Mouse (Mus musculus) embryonic fibroblast, embryonic 13.5 days (primary cell): ENCODE measurements around the gene Chn2. TPM values are rescaled to one million over a fixed set of nuclear protein-coding genes. Genes with fewer than 3 reads are reported as not detected.
"Not testable (repeated sequence)": the region's sequence is repeated elsewhere in the genome, so short reads cannot be mapped to it uniquely, and the experiment has no call there.

Experiments used
- H3K27ac ChIP-seq: 2 replicates; pipeline ENCODE4 v1.5.1; 2012; ENCODE audit warnings: low read length, control low read depth, inconsistent platforms; ENCODE audit not compliant: insufficient read depth
- H3K4me1 ChIP-seq: 2 replicates; pipeline ENCODE4 v1.6.1; 2011; ENCODE audit warnings: low read length; ENCODE audit not compliant: control insufficient read depth, insufficient read depth
- H3K4me3 ChIP-seq: 2 replicates; pipeline ENCODE4 v1.5.1; 2011; ENCODE audit warnings: mild to moderate bottlenecking, control low read depth, low read length; ENCODE audit not compliant: insufficient read depth
- CTCF ChIP-seq: IDR thresholded peaks from 2 replicates; pipeline ENCODE4 v1.5.1; 2011; ENCODE audit warnings: mild to moderate bottlenecking, control low read depth, low read length, moderate library complexity, borderline replicate concordance; ENCODE audit not compliant: insufficient read depth
- POLR2A ChIP-seq: IDR thresholded peaks from 2 replicates; pipeline ENCODE4 v1.6.1; 2011; ENCODE audit warnings: low read depth, mild to moderate bottlenecking, control low read depth, low read length, moderate library complexity
- polyA plus RNA-seq: library from polyadenylated mRNA; stranded (reverse); fragments of >200 nt; gene quantifications from 2 replicates; pipeline ENCODE4 v1.2.4, GENCODE M21; 2011; ENCODE audit warnings: low read depth; ENCODE audit not compliant: missing spikeins, insufficient read length

The Chn2 gene
- polyA plus RNA-seq, 1 experiment, result 3.2 TPM

DNA sequence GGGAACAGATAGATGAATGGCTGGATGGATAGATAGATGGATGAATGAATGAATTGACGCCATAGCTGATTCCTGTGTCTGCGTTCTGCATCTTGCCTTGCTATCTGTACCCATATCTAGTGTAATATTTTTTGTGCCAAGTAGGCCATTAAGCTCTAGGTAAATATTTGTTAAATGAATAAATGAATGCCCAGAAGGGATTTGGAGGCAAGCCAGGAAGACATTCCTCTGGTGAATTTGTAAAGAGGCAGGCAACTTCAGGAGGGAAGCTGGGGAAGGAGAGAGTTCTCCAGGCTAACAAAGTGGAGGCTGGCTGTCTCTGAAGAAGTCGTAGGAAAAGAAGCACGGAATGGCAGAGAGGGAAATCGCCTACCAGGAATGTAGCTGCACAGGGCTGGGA lies 123.0 kb downstream of the Chn2 start:
- Histone ChIP-seq H3K4me3 (no peak overlapping the region), H3K27ac (no peak overlapping the region), H3K4me1 (no peaks in the 10 kb centered on the region)
- TF ChIP-seq CTCF (no peak), POLR2A (no peak)

DNA sequence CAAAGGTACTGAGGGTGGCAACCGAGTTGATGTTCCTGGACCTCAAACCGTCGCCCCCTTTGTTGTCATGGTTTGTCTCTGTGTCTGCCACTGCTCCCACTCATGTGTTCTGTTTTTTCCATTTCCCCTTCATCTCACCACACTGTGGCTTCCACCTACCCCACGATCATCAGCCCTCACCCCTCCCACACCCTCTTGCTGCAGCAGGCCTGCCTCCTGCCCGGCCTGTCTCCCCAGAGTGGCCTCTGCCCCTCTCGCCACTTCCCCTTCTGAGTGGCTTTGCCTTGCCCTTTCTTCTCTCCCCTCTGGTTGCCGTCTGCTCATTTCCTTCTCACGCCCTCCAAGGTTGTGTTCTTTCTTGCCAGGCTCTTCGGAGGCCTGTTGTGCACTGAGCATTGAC lies 123.4 kb downstream of the Chn2 start:
- no peak overlapping the region for H3K4me3 ChIP-seq
- H3K27ac ChIP-seq, result no peak overlapping the region
- TF ChIP-seq POLR2A (no peak), CTCF (no peak)
- H3K4me1 ChIP-seq, result no peaks in the 10 kb centered on the region

DNA sequence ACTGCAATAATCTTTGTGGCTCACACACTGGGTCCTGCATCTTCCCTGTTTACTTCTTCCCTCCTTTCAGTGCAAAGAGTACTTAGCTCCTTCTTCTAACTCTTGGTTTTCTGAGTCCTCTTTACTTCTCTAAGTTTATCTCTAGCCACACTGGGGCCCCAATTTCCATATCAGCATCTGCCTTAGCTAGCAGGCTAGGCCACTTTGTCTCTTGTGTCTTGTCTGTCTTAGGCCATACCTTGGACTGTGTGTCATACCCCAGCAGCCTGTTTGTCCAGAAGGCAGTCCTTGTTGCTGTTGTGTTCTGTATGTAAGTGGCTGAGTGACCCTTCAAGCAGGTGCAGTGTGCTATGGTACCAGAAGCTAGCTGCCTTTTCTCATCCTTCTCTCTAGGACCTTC lies 124.3 kb downstream of the Chn2 start:
- no peak for TF ChIP-seq POLR2A
- TF ChIP-seq CTCF, result no peak
- Histone ChIP-seq H3K4me1 (no peaks in the 10 kb centered on the region), H3K27ac (no peak overlapping the region), H3K4me3 (no peak overlapping the region)

DNA sequence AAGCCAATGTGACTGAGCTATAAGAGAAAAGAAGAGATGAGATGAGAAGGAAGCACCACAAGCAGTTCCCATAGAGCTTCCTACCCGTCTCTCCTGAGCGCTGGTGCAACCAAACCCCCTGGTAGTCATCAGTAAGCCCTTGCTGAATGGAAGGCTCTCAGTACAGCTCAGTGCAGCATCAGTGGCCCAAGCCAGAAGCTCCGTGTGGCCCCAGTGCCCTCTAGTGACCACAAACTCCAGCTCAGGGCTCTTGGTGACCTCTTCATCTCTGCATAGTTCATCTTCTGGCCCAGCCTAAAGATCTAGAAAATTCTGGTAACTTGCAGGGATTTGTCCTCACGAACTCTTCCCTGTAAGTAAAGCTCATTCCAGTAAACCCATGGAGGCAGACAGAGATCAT lies 125.4 kb downstream of the Chn2 start:
- H3K4me3 ChIP-seq, result no peak overlapping the region
- no peaks in the 10 kb centered on the region for H3K4me1 ChIP-seq
- no peak overlapping the region for H3K27ac ChIP-seq
- TF ChIP-seq CTCF (peak; percentile 52), POLR2A (no peak)

DNA sequence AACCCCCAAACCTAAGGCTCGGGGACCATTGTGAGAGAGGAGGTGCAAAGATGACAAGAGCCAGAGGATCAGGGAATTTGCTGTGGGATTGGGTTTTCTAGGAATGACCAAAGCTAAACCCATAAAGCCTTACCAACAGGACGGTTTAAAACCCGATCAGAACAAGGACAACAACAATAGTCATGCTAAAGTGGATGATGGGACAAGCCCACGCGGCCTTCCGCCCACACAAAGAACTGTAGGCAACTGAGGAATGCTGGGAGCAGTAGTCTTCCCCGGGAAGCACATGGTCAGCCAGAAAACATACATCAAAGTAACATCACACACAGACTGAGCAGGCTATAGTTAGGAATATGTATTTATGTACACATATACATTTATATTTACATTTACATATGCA lies 125.9 kb downstream of the Chn2 start:
- Histone ChIP-seq H3K4me1 (no peaks in the 10 kb centered on the region), H3K27ac (no peak overlapping the region), H3K4me3 (no peak overlapping the region)
- TF ChIP-seq CTCF, result no peak
- no peak for TF ChIP-seq POLR2A

DNA sequence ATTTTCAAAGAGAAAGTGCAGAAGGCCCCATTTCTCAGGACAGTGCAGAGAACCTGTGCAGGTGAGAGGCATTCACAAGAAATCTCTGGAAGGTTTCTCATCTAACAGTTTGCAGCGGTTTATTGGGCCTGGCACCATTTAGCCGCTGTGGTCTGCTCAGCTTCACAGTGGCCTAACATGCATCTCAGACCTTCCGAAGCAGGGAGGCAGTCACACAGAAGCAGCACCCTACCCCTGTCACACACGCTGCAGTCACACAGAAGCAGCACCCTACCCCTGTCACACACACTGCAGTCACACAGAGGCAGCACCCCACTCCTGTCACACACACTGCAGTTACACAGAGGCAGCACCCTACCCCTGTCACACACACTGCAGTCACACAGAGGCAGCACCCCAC lies 126.5 kb downstream of the Chn2 start:
- TF ChIP-seq CTCF, result no peak
- no peaks in the 10 kb centered on the region for H3K4me1 ChIP-seq

DNA sequence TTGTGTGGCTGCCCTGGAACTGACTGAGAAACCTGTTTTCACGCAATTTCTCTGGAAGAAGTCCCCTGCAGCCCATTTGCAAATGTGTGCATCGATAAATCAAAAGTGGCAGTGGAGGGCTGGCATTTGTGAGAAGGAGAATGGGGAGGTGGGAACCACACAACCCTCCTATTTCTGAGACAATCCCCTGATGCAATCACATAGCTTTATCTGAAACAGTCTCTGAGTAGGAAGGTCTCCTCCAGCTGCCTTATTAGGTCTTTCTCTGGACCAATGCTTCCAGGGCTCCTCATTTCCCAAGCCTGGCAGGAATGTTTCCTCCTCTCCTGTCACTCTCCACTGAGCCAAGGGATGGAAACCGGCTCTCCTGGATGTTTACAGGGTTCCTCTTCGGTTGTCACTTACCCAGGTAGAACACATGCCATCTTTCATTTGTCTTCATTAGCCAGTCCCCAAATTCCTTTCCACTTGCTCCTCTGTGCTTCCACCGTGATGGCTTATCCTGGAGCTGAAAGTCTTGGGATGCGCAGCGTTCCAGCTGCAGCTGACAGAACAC lies 127.7 kb downstream of the Chn2 start:
- Histone ChIP-seq H3K4me3 (no peak overlapping the region), H3K27ac (peak overlapping the region; percentile 43), H3K4me1 (no peaks in the 10 kb centered on the region)
- no peak for TF ChIP-seq POLR2A
- no peak for TF ChIP-seq CTCF

More for the DNA sequence above, 126.5 kb downstream of the Chn2 start:
- no peak overlapping the region for H3K27ac ChIP-seq
- H3K4me3 ChIP-seq, result no peak overlapping the region

DNA sequence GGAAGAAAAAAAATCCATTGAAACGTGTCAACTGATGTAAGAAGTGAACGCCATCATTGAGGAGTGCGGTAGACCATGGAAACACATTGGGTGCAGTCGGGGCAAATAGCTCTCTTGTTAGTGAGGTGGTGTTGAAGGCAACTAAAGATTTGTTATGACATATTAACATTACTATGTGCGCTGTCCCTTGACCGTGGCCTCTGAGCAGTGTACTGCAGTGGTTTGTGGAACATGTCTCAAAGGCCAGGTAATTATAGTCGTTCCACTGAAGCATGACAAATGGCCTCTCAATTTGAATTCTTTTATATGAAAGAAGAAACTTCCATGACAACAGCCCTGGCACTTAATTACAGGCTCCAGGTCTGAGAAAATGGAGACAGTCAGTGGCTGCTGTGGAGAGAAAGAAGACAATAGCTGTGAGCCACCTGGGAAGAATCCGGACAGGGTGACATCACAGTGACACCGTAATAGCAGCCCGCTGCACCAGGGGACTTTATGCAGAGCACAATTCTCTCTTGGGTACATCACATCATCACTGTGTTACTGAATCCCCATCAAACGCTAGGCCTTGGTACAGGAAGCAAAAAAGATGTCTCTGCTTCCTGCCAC lies 131.0 kb downstream of the Chn2 start:
- no peak for TF ChIP-seq POLR2A
- TF ChIP-seq CTCF, result no peak
- Histone ChIP-seq H3K4me1 (no peaks in the 10 kb centered on the region), H3K27ac (no peak overlapping the region), H3K4me3 (no peak overlapping the region)

DNA sequence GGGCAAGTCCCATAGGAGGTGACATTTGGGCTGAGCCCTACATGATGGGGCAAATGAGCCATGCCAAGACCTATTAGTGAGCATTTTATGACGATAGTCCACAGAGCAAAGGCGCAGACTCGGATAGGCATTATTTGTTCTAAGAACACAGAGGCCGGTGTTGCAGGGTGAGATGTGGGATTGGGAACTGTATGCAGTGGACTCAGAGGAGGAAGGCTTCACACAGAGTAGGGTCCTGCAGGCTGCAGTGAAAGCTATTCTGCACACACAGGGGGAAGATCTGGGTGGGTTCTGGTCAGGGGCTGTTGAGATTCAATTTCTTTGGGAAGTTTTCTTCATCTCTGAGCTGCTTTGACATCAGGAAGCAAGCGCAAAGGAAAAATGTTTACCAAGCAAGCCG lies 132.0 kb downstream of the Chn2 start:
- H3K27ac ChIP-seq, result no peak overlapping the region
- H3K4me3 ChIP-seq, result no peak overlapping the region
- no peaks in the 10 kb centered on the region for H3K4me1 ChIP-seq
- TF ChIP-seq CTCF (no peak), POLR2A (no peak)

DNA sequence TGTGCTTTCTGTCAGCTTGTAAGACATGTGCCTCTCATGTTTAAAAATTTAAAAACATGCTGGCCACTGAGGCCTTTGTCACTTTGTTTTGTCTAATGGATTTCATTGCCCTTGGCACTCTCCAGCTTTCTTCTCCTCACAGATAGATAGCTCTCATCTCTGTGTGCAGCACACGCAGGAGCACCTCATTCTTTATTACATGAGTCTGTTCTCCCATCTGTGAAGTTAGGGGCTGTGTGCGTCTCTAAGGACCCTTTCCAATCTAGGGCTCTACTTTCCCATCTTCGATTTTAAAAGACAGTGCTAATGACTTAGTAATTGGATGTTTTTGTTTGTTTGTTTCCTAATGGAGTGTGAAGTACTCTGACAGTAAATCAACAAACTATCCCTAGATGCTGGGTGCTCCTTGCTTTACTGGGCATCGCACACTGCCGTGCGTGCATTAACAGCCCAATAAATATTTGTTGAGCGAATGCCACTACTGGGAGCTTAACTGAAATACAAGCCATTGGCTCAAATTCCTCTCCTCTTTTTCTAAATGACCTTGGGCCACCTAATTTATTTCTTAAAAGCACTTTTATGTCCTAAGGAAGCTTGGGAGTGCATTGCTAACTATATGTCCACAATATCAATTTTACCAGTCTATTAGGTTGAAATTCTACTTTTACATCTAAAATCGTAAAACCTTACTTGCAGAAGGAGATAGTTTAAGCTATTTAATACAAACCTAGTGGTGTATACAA lies 136.3 kb downstream of the Chn2 start:
- Histone ChIP-seq H3K4me3 (no peak overlapping the region), H3K4me1 (no peaks in the 10 kb centered on the region), H3K27ac (no peak overlapping the region)
- TF ChIP-seq POLR2A, result no peak
- TF ChIP-seq CTCF, result no peak

DNA sequence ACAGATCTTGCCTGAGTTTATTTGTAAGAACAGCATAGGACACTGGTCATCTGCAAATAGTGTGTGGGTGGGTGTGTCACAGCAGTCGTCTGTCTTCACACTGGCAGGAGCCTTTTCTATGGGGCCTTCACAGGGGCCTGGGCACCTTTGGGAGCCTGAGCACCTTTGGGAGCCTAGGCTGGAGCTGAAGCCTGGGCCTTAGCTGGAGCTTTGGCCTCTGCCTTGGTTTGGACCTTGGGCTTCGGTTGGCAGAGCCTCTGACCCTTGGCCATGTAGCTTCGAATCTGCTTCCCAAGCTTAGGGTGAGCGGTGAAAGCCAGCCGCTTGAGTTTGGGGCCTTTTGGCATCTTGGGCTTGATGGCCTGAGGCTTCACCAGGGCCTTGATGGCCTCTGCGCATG lies 137.7 kb downstream of the Chn2 start:
- H3K4me1 ChIP-seq, H3K27ac ChIP-seq, H3K4me3 ChIP-seq: not testable (repeated sequence)
